Mouse (Mus musculus) hindbrain, embryonic 15.5 days (tissue): Measurements from ENCODE around the gene Pcsk6. TPM values are rescaled to one million over a fixed set of nuclear protein-coding genes. Genes with fewer than 3 reads are reported as not detected.
A peak's percentile ranks its signal among the peaks of the same experiment; 100 is the strongest.

Experiments used
- ATAC-seq: fragments of 200-750 bp; cut with Nextera tagmentation; 2 replicates; pipeline ENCODE4 v1.8.0; 2017; ENCODE audit warnings: low read depth, moderate number of reproducible peaks, moderate TSS enrichment; ENCODE audit not compliant: low FRiP score
- H3K27ac ChIP-seq: fragments of 300-500 bp; sonication (generic); replicated peaks from 2 replicates; pipeline ENCODE4 v1.5.1; 2015; ENCODE audit warnings: mild to moderate bottlenecking, inconsistent platforms
- H3K27me3 ChIP-seq: fragments of 300-500 bp; sonication (generic); 2 replicates; pipeline ENCODE4 v1.6.1; 2015; ENCODE audit warnings: control low read depth, inconsistent platforms
- H3K36me3 ChIP-seq: fragments of 300-500 bp; sonication (generic); 2 replicates; pipeline ENCODE4 v1.6.1; 2015; ENCODE audit warnings: control low read depth, inconsistent platforms
- H3K4me1 ChIP-seq: fragments of 300-500 bp; sonication (generic); replicated peaks from 2 replicates; pipeline ENCODE4 v1.6.1; 2015; ENCODE audit warnings: control low read depth, inconsistent platforms
- H3K4me2 ChIP-seq: fragments of 300-500 bp; sonication (generic); 2 replicates; pipeline ENCODE4 v1.6.1; 2015; ENCODE audit warnings: moderate library complexity, mild to moderate bottlenecking, inconsistent platforms
- H3K4me3 ChIP-seq: fragments of 300-500 bp; sonication (generic); 2 replicates; pipeline ENCODE4 v1.5.1; 2015; ENCODE audit warnings: mild to moderate bottlenecking, inconsistent platforms
- H3K9ac ChIP-seq: fragments of 300-500 bp; sonication (generic); 2 replicates; pipeline ENCODE4 v1.6.1; 2015; ENCODE audit warnings: inconsistent platforms
- H3K9me3 ChIP-seq: fragments of 300-500 bp; sonication (generic); 2 replicates; pipeline ENCODE4 v1.6.1; 2016; ENCODE audit warnings: control low read depth, inconsistent platforms
- WGBS: fragments of 180-500 bp; shearing (Covaris S2); methylation state at CpG from one replicate; pipeline ENCODE4 v1.1.7; 2015; 5-methylcytosine and 5-hydroxymethylcytosine counted together
- polyA plus RNA-seq: library from polyadenylated mRNA; unstranded; fragments of >200 nt; fragmentation: Nextera tagmentation; extraction: Ambion mirVana; gene quantifications from 2 replicates; pipeline ENCODE4 v1.2.1, GENCODE M21; 2015

Gene Pcsk6
- polyA plus RNA-seq, 1 experiment from 2014 or later = 1.8 TPM

DNA sequence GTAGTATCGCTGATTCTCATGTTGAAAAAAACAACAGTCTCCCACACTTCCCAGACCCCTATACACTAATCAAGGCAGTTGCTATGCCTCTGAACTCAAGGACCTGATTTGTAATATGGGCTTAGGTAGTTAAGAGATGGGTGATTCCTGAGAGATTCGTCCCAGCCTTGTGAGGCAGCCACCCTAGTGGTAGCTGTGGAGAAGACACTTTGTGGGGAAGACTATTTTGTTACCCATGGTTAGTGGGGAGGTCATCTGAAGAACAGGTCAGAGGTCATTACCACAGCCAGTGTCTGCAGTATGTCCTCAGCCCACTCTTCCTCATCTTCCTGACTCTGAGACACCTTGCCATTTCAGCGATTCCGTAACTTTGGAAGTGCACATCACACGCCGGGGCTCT lies 24.3 kb downstream of the Pcsk6 start:
- ATAC-seq = no peak
- no peaks in the 10 kb centered on the region for H3K27me3 ChIP-seq
- no peaks in the 10 kb centered on the region for H3K9me3 ChIP-seq
- H3K9ac ChIP-seq = no peak overlapping the region
- no peaks in the 10 kb centered on the region for H3K36me3 ChIP-seq
- H3K4me1 ChIP-seq = peaks cover 6% of the 10 kb centered on the region
- H3K4me2 ChIP-seq = no peak overlapping the region
- H3K4me3 ChIP-seq = no peak overlapping the region
- WGBS = 94% methylated on average over 6 of the region's 6 CpGs
- no peak overlapping the region for H3K27ac ChIP-seq

DNA sequence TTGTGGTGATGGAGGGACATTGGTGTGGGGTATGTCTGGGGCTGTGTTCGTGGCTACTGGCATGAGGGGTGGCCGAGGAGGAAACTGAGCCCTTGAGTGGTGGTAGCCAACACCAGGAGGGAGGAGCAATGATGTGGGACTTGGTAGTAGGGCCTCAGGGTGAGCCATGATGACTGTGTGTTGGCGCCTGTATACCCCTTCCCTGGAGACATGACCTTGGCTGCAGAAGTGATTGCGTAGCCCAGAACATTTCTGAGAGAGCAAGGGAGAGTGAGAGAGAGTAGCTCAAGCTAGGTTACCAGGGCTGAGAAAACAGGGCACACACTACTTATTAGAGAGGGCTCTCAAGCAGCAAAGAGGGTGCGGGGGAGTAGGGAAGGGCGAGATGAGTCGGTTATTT lies 30.3 kb downstream of the Pcsk6 start:
- no peaks in the 10 kb centered on the region; the same call in 1 of the 2 replicates for H3K4me1 ChIP-seq
- H3K36me3 ChIP-seq = no peaks in the 10 kb centered on the region
- H3K9ac ChIP-seq = no peak overlapping the region
- H3K4me2 ChIP-seq = no peak overlapping the region
- H3K27ac ChIP-seq = no peak overlapping the region
- no peaks in the 10 kb centered on the region for H3K27me3 ChIP-seq
- H3K4me3 ChIP-seq = no peak overlapping the region
- WGBS = 94% methylated on average over 7 of the region's 7 CpGs
- H3K9me3 ChIP-seq = no peaks in the 10 kb centered on the region
- no peak for ATAC-seq

DNA sequence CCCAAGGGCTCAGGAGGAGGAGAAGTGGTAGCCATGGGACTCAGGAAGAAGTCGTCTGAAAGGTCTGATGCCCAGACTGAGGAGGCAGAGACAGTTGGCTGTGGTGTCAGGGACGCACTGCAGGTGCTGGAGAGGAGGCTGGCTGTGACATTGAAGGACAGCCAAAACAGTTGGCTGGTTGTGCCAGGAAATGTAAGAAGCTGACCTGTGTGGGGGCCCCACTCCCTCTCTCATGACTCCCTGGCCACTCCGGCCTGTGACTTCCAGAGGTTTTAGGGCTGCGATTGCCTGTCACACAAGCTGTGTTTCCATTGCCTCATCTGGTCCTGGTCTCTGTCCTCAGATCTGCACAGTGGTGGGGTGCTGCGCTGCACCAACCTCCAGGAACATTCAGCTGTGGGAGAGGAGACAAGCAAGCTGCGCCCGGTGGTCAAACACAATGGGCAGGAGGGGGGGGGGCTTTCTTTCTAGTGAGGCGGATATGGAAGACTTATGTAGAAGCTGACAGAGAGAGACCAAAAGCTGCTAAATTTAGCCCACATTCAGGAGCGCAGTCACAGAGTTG lies 30.8 kb downstream of the Pcsk6 start:
- Histone ChIP-seq H3K4me3 (no peak overlapping the region), H3K4me2 (no peak overlapping the region)
- 60% methylated on average over 9 of the region's 9 CpGs for WGBS

DNA sequence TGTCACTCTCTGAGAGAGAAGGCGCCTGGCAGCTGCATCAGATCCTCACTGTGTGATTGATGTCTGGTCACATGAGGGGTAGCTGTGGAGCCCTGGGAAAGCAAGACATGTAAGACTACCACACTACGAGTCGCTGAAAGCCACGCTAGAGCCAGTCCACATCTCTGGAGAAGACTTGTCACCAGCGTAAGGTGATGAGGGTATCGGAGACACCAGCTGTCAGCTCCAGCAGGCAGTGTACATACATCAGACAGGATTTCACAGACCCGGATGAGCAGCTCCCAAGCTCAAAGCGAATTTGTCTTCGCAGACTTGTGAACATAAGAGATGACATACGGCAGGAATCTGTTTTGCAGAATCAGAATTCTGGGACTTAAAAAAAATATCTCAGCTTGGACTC lies 32.0 kb downstream of the Pcsk6 start:
- H3K9ac ChIP-seq = no peak overlapping the region
- no peaks in the 10 kb centered on the region for H3K27me3 ChIP-seq
- no peaks in the 10 kb centered on the region for H3K36me3 ChIP-seq
- no peak overlapping the region for H3K27ac ChIP-seq
- 73% methylated on average over 10 of the region's 10 CpGs for WGBS
- no peaks in the 10 kb centered on the region for H3K9me3 ChIP-seq
- no peaks in the 10 kb centered on the region; the same call in 1 of the 2 replicates for H3K4me1 ChIP-seq
- H3K4me2 ChIP-seq = no peak overlapping the region
- H3K4me3 ChIP-seq = no peak overlapping the region
- no peak for ATAC-seq

More for the DNA sequence above, 30.8 kb downstream of the Pcsk6 start:
- no peak for ATAC-seq
- Histone ChIP-seq H3K4me1 (no peaks in the 10 kb centered on the region; the same call in 1 of the 2 replicates), H3K27me3 (no peaks in the 10 kb centered on the region), H3K36me3 (no peaks in the 10 kb centered on the region), H3K27ac (no peak overlapping the region), H3K9me3 (no peaks in the 10 kb centered on the region), H3K9ac (no peak overlapping the region)

DNA sequence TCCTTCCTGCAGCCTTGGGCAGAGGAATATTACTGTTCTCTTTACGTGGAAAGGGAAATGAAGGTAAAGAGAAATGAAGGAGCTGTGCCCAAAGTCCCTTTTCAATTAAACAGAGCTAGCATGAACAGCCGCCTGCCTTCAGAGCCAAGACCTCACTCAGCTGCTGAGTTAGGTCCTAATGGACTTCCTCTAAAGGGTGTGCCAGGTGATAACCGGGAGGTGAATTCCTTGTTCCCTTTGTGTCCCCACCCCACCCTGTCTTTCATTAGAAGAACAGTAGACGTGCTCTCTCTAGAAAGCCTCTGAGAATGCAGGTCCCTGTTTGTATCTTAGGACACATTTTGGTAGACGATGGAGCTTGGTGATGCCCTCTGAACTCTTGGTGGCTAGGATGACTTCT lies 33.7 kb downstream of the Pcsk6 start:
- H3K27ac ChIP-seq = no peak overlapping the region
- H3K4me3 ChIP-seq = no peak overlapping the region
- H3K36me3 ChIP-seq = no peaks in the 10 kb centered on the region
- H3K9me3 ChIP-seq = no peaks in the 10 kb centered on the region
- no peaks in the 10 kb centered on the region; the same call in 1 of the 2 replicates for H3K4me1 ChIP-seq
- H3K4me2 ChIP-seq = no peak overlapping the region
- ATAC-seq = no peak
- no peaks in the 10 kb centered on the region for H3K27me3 ChIP-seq
- 82% methylated on average over 5 of the region's 5 CpGs for WGBS
- H3K9ac ChIP-seq = no peak overlapping the region

DNA sequence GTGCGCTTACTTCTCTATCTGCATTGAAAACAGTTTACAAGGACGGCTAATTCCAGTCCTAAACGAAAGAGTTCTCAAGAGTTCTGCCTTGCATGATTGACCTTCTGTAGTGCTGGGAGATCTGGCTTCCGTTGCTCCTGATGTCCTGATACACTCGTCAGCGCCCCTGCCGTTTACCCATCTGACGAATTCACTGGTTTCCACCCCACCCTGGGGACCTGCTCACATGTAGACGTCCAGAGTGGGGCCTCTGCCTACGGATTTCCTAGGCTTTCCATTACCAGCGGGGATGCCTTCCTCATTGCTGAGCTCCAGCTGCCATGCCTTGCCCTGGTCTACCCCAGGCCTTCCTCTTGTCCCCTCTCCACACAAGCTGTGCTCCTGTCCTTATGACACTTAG lies 39.7 kb downstream of the Pcsk6 start:
- H3K4me3 ChIP-seq = no peak overlapping the region
- no peaks in the 10 kb centered on the region for H3K27me3 ChIP-seq
- peaks cover 10% of the 10 kb centered on the region for H3K4me1 ChIP-seq
- H3K27ac ChIP-seq = no peak overlapping the region
- H3K4me2 ChIP-seq = no peak overlapping the region
- no peaks in the 10 kb centered on the region for H3K9me3 ChIP-seq
- ATAC-seq = no peak
- WGBS = 75% methylated on average over 11 of the region's 11 CpGs
- no peaks in the 10 kb centered on the region for H3K36me3 ChIP-seq
- no peak overlapping the region for H3K9ac ChIP-seq

DNA sequence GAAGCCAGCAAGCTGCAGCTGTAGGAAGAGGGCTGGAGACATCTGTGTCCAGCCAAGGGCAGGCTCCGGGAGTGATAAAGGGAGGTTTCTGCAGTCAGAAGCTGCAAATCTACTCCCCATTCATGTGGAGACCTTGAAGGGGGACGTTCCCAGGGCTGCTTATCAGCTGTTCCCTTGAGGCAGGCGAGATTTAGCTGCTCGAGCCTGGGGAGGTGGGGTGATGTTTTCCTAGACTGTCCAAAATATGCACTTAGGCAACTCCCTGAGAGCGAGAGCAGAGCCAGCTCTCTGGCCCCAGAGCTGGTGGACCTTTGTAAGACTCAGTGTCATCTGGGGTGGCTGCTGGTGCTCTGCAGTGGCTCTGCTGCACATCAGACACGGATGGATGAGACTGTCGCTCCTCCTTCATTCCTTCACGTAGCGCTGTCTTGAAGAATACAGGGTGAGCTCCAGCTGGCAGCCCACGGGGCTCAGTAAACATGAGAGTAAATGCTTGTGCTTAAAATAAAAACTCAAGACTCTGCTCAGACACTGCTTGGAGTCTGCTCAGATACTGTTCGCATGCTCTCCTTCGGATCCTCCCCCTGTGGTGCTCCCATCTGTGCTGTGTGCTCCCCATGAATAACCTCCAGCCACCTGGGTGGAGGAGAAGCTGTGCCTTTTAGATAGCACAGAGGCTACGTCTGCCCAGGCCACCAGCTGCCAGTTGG lies 41.1 kb downstream of the Pcsk6 start:
- no peaks in the 10 kb centered on the region for H3K27me3 ChIP-seq
- no peaks in the 10 kb centered on the region for H3K9me3 ChIP-seq
- no peak overlapping the region for H3K4me3 ChIP-seq
- peak; percentile 40; the same call in 1 of the 2 replicates for ATAC-seq
- whole genome bisulfite sequencing = 32% methylated on average over 13 of the region's 13 CpGs
- H3K36me3 ChIP-seq = no peaks in the 10 kb centered on the region
- no peak overlapping the region for H3K4me2 ChIP-seq
- no peak overlapping the region for H3K9ac ChIP-seq
- peaks cover 10% of the 10 kb centered on the region for H3K4me1 ChIP-seq
- no peak overlapping the region for H3K27ac ChIP-seq

DNA sequence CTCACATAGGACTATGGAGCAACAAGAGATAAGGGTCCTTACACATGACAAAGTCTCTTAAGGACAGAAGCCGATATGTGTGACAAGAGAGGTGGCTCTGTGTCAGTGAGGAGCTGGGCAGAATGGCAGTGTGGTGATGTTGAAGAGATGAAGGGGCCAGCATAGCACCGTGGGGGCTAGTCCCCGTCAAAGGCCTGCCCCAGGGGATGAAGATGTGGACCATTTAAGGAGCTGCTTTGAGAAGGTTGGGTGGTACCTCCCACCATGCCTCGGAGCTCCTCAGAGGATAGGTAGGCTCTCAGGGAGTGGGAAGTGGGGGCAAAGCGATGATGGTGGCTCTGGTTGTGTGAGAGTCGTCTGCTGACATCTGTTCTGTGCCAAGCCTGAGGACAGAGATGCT lies 41.9 kb downstream of the Pcsk6 start:
- H3K36me3 ChIP-seq = no peaks in the 10 kb centered on the region
- H3K4me3 ChIP-seq = no peak overlapping the region
- H3K4me2 ChIP-seq = no peak overlapping the region
- H3K27ac ChIP-seq = no peak overlapping the region
- peaks cover 10% of the 10 kb centered on the region for H3K4me1 ChIP-seq
- no peaks in the 10 kb centered on the region for H3K9me3 ChIP-seq
- ATAC-seq = no peak
- no peak overlapping the region for H3K9ac ChIP-seq
- no peaks in the 10 kb centered on the region for H3K27me3 ChIP-seq
- WGBS = 86% methylated on average over 6 of the region's 6 CpGs

DNA sequence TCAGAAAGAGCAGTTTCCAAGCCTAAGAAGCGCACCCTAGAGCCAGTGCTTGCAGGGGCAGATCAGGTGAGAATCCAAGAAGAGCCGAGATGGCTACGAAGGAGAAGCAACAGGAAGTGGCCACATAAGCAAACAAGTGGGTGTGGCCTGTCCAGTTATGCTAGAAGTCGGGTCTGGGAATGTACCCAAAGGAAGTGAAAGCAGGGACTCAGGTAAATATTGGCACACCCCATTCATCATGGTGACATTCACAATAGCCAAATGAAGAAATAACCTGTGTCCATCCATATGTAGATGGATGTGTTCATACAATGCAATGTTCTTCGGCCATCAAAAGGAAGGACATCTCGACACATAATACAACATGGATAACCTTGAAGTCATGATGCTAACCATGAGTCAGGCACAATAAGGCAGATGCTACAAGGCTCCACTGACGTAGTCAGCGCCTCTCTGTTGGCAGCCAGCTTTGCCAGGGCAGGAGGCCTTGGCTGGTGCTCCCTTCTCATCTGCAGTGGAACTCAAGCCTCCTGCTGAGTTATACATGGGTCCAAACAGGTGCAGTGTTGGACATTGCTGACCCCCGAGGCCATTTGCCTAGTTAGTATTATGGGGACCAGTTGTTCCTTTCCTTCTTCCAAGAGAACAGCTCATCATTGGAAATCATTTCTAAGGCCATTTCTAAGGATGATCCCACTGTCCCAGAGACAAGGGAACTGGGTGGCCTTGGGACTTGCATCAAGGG lies 45.2 kb downstream of the Pcsk6 start:
- ATAC-seq = no peak
- Histone ChIP-seq H3K9me3 (no peaks in the 10 kb centered on the region), H3K27me3 (no peaks in the 10 kb centered on the region), H3K4me2 (no peak overlapping the region), H3K9ac (no peak overlapping the region), H3K27ac (no peak overlapping the region), H3K4me1 (peaks cover 10% of the 10 kb centered on the region), H3K36me3 (no peaks in the 10 kb centered on the region), H3K4me3 (no peak overlapping the region)
- WGBS = 88% methylated on average over 9 of the region's 9 CpGs

DNA sequence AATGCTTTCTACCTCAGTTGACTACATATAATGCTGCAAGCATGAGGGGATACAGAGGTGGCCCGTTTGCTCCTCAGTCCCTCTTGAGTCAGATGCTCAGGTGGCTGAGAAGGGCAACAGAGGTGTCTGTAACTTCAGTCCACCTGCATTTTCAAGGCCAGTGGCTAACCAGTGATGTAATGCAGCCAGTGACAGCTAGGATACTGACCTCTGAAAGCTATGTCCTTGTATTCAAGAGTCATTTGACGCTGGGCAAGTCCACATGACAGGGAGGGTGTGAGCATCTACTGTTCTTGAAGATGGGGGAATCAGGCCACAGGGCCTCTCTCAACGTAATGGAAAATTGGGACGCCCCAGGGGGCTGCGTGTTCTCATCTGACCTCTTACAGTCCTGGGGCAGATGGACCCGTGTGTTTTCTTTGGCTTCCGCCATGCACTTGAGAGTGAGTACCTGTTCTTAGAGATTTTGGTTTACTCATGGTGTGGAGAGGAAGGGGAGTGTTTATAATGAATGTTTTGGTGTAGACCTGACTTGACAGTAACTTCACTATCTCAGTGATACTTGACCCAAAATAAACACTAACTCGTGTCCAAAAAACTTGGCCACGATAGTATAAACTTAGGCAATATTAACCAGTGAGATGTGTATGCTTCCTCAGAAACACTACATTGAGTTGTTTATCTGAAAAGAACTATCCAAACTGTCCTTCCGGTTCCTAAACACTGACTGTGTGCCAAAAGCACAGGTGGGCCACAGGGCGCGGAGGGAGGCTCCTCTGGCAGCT lies 48.0 kb downstream of the Pcsk6 start:
- Histone ChIP-seq H3K4me3 (no peak overlapping the region), H3K4me2 (no peak overlapping the region), H3K36me3 (no peaks in the 10 kb centered on the region), H3K9ac (no peak overlapping the region), H3K4me1 (no peaks in the 10 kb centered on the region), H3K9me3 (no peaks in the 10 kb centered on the region), H3K27me3 (no peaks in the 10 kb centered on the region), H3K27ac (no peak overlapping the region)
- 88% methylated on average over 12 of the region's 12 CpGs for WGBS
- no peak for ATAC-seq

DNA sequence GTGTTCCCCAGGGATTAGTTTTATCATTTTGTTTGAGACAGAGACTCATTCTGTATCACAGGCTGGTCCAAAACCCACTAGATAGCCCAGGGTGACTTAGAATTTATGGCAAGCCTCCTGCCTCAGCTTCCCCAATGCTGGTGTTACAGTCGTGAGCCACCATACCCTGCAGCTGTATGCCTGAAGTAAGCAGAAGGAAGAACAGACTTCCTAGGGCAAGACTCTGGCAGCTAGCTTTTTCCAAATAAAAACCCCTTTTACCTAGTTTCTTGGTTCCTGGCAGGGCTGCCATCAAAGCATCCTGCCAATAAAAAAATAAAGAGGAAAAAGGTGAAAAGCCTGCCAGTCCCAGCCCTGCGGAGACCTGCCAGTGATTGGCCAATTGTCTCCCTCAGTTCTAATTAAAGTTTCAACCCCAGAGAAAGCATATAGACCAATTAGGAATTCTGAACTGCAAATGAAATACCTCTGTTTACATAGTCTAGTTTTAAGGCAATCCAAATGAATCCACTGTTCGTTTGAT lies 51.6 kb downstream of the Pcsk6 start:
- Histone ChIP-seq H3K27ac (no peak overlapping the region), H3K4me1 (no peaks in the 10 kb centered on the region), H3K4me2 (no peak overlapping the region), H3K9ac (no peak overlapping the region), H3K9me3 (no peaks in the 10 kb centered on the region), H3K4me3 (no peak overlapping the region), H3K36me3 (no peaks in the 10 kb centered on the region), H3K27me3 (no peaks in the 10 kb centered on the region)
- 76% methylated on average over 3 of the region's 3 CpGs for WGBS
- ATAC-seq = no peak
